ENCODE assay signal across 8 mouse cellular contexts in the genomic region with DNA sequence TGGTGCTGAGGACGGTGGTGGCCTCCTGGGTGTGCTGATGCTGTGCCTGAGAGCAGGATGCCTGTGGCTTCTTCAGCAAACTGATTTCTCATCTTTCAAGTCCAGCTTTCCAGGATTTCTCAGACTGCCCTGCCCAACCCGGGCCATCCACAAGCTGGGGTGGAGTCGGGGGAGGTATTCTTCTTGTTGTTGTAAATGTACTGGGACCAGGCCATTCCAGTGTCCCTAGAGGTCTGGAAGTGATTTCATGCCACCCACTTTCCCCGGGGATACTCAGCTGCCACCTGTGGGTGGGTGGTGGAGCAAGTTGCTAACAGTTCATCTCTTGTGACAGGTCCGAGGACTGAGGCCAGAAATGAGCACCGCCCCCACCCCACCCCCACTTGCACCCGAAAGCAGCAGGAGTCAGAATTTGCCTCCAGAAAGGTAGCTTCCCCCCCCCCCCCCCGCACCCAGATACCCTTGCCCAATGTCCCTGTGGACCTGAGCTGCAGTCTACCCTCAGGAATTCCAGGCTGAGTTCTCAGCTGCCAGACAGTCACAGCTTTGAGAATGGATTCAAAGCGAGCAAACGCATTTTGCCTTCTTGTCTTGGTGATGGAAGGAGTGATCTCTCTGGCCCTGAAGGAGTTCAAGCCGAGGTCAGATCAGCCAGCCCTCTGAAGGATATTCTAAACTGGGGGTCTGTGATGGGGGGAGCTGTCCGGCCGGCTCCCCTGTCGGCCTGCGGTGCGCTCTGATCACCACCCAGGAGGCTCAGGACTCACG. TPM values are rescaled to one million over a fixed set of nuclear protein-coding genes. Genes with fewer than 3 reads are reported as not detected.
DNase-seq lines count a peak whose midpoint lies in the region; ATAC-seq lines count a peak whose summit lies in the region.

No protein-coding gene starts in this region.

- ATAC-seq in forebrain, embryonic 13.5 days = peak; percentile 1; the same call in 1 of the 2 replicates
- no peak for ATAC-seq in kidney, embryonic 15.5 days (replicated peaks; ENCODE audit: low FRiP score)
- 0 out of 2 replicates have a peak, but pooled peaks have one; percentile 0 for ATAC-seq in midbrain, embryonic 14.5 days (ENCODE audit: low FRiP score, low TSS enrichment)
- ATAC-seq in frontal cortex, adult (ENCODE audit: low TSS enrichment) = no peak

- whole genome bisulfite sequencing in forebrain, embryonic 13.5 days = 2% methylated on average over 16 of the region's 17 CpGs
- WGBS in kidney, embryonic 15.5 days = 2% methylated on average over 17 of the region's 17 CpGs
- WGBS in midbrain, embryonic 14.5 days = under 1% methylated on average over 17 of the region's 17 CpGs

- H3K27ac ChIP-seq in forebrain, embryonic 13.5 days = peak overlapping the region; percentile 99
- peak overlapping the region; percentile 94 for H3K27ac ChIP-seq in kidney, embryonic 15.5 days
- H3K27ac ChIP-seq in midbrain, embryonic 14.5 days (replicated peaks; ENCODE audit: low read depth, low read length) = peak overlapping the region; percentile 99

- DNase-seq in cerebellum, adult 11-12 months = peak; percentile 67
- no peak for DNase-seq in cerebellum, adult 9-10 months
- DNase-seq in MN1 (ENCODE audit: low spot score) = peak; percentile 76
- no peak for DNase-seq in midbrain, embryonic 14.5 days
- no peak for DNase-seq in layer of hippocampus, adult 9-10 months (ENCODE audit: low spot score)

- peaks cover 34% of the 10 kb centered on the region for H3K4me1 ChIP-seq in forebrain, embryonic 13.5 days
- peaks cover 73% of the 10 kb centered on the region for H3K4me1 ChIP-seq in kidney, embryonic 15.5 days
- H3K4me1 ChIP-seq in midbrain, embryonic 14.5 days (ENCODE audit: control insufficient read depth, insufficient read depth, low read length) = peaks cover 36% of the 10 kb centered on the region

- H3K36me3 ChIP-seq in forebrain, embryonic 13.5 days (ENCODE audit: poor library complexity, severe bottlenecking) = no peaks in the 10 kb centered on the region
- H3K36me3 ChIP-seq in kidney, embryonic 15.5 days = no peaks in the 10 kb centered on the region
- H3K36me3 ChIP-seq in midbrain, embryonic 14.5 days (ENCODE audit: control insufficient read depth, insufficient read depth, low read length) = no peaks in the 10 kb centered on the region

- H3K9ac ChIP-seq in forebrain, embryonic 13.5 days = peak overlapping the region; percentile 100
- H3K9ac ChIP-seq in kidney, embryonic 15.5 days = peak overlapping the region; percentile 65
- peak overlapping the region; percentile 99 for H3K9ac ChIP-seq in midbrain, embryonic 14.5 days (replicated peaks; ENCODE audit: low read length)

- peak overlapping the region; percentile 94 for H3K4me2 ChIP-seq in forebrain, embryonic 13.5 days
- H3K4me2 ChIP-seq in kidney, embryonic 15.5 days = peak overlapping the region; percentile 89
- peak overlapping the region; percentile 94 for H3K4me2 ChIP-seq in midbrain, embryonic 14.5 days (ENCODE audit: low read length)

- no peaks in the 10 kb centered on the region for H3K9me3 ChIP-seq in forebrain, embryonic 13.5 days (replicated peaks)
- no peaks in the 10 kb centered on the region for H3K9me3 ChIP-seq in kidney, embryonic 15.5 days (replicated peaks)
- no peaks in the 10 kb centered on the region for H3K9me3 ChIP-seq in midbrain, embryonic 14.5 days (ENCODE audit: control insufficient read depth, low read length)

- H3K4me3 ChIP-seq in forebrain, embryonic 13.5 days = peak overlapping the region; percentile 96
- H3K4me3 ChIP-seq in kidney, embryonic 15.5 days (replicated peaks) = peak overlapping the region; percentile 99
- peak overlapping the region; percentile 100 for H3K4me3 ChIP-seq in midbrain, embryonic 14.5 days (replicated peaks; ENCODE audit: low read depth, low read length)

- H3K27me3 ChIP-seq in forebrain, embryonic 13.5 days = no peaks in the 10 kb centered on the region
- H3K27me3 ChIP-seq in kidney, embryonic 15.5 days = no peaks in the 10 kb centered on the region
- no peaks in the 10 kb centered on the region for H3K27me3 ChIP-seq in midbrain, embryonic 14.5 days (ENCODE audit: control insufficient read depth, insufficient read depth, low read length)

RNA-seq across cellular contexts. Expression of gene Zmiz1, which starts 2.1 kb away (rescaled TPM):
- 57.2 and 61.3 TPM in 2 replicates for polyA plus RNA-seq in forebrain, embryonic 13.5 days (2015; fragmentation: Nextera tagmentation; extraction: Ambion mirVana)
- 41.8 and 47.3 TPM in 2 replicates for polyA plus RNA-seq in kidney, embryonic 15.5 days (2015; fragmentation: Nextera tagmentation; extraction: Ambion mirVana)
- polyA plus RNA-seq in midbrain, embryonic 14.5 days (2014; fragmentation: Nextera tagmentation; extraction: Ambion mirVana) = 73.1 and 91.0 TPM in 2 replicates

Comparison
In these comparisons a context has a peak if more than half of its experiments do, and no peak if none do; other contexts are left out.
1. DNase-seq: peak in cerebellum, adult 11-12 months (single experiment) and MN1 (single experiment); none in cerebellum, adult 9-10 months (single experiment), midbrain, embryonic 14.5 days (single experiment) and layer of hippocampus, adult 9-10 months (single experiment).
2. ATAC-seq: peak in forebrain, embryonic 13.5 days (single experiment) and midbrain, embryonic 14.5 days (single experiment); none in kidney, embryonic 15.5 days (single experiment) and frontal cortex, adult (single experiment).
3. Peak in every context shown above with its lines, with median percentiles within 50 percentile points of each other: H3K27ac ChIP-seq, H3K4me2 ChIP-seq, H3K4me3 ChIP-seq and H3K9ac ChIP-seq.